Mouse (Mus musculus): ENCODE data around the gene Cilp2.

The Cilp2 gene

GRCm38 (mm10) chr8:69887289-69888243 lies at the start of gene Cilp2:
Gene Cilp2 (minus strand): TSS chr8:69887687.
- no peak for DNase-seq (ENCODE audit: low read depth in 1 of 2, low spot score in 2 of 2)

GRCm38 (mm10) chr8:69936050-69936794 lies 48.7 kb upstream of the Cilp2 start:
- no peak for DNase-seq (ENCODE audit: low read depth in 1 of 2, low spot score in 2 of 2)

GRCm38 (mm10) chr8:69935431-69935830 lies 47.9 kb upstream of the Cilp2 start:
- no peak for DNase-seq (ENCODE audit: low read depth in 1 of 2, low spot score in 2 of 2)

GRCm38 (mm10) chr8:69934582-69934981 lies 47.1 kb upstream of the Cilp2 start:
- no peak for DNase-seq (ENCODE audit: low read depth in 1 of 2, low spot score in 2 of 2)

- no peak for DNase-seq (ENCODE audit: low read depth in 1 of 2, low spot score in 2 of 2)
These were observed 46.3 kb upstream of the Cilp2 start for GRCm38 (mm10) chr8:69933811-69934210.

- DNase-seq (ENCODE audit: low read depth in 1 of 2, low spot score in 2 of 2), result no peak
These were observed 39.4 kb upstream of the Cilp2 start for GRCm38 (mm10) chr8:69926901-69927300.

- DNase-seq (ENCODE audit: low read depth in 1 of 2, low spot score in 2 of 2), result no peak
These were observed 36.5 kb upstream of the Cilp2 start for GRCm38 (mm10) chr8:69923986-69924385.

- DNase-seq (ENCODE audit: low read depth in 1 of 2, low spot score in 2 of 2), result no peak
These were observed 33.7 kb upstream of the Cilp2 start for GRCm38 (mm10) chr8:69921141-69921540.

- peak; percentile 67 to 78 for DNase-seq (ENCODE audit: low read depth in 1 of 2, low spot score in 2 of 2)
These were observed 32.6 kb upstream of the Cilp2 start for GRCm38 (mm10) chr8:69919876-69920662.

GRCm38 (mm10) chr8:69919010-69919409 lies 31.5 kb upstream of the Cilp2 start:
- peak; percentile 54 to 68 for DNase-seq (ENCODE audit: low read depth in 1 of 2, low spot score in 2 of 2)

GRCm38 (mm10) chr8:69918506-69918905 lies 31.0 kb upstream of the Cilp2 start:
- DNase-seq (ENCODE audit: low read depth in 1 of 2, low spot score in 2 of 2), result no peak

GRCm38 (mm10) chr8:69915748-69916147 lies 28.3 kb upstream of the Cilp2 start:
- no peak for DNase-seq (ENCODE audit: low read depth in 1 of 2, low spot score in 2 of 2)

GRCm38 (mm10) chr8:69914526-69914925 lies 27.0 kb upstream of the Cilp2 start:
- no peak for DNase-seq (ENCODE audit: low read depth in 1 of 2, low spot score in 2 of 2)

GRCm38 (mm10) chr8:69912478-69913074 lies 25.1 kb upstream of the Cilp2 start:
- DNase-seq (ENCODE audit: low read depth in 1 of 2, low spot score in 2 of 2), result no peak

GRCm38 (mm10) chr8:69911917-69912316 lies 24.4 kb upstream of the Cilp2 start:
- no peak for DNase-seq (ENCODE audit: low read depth in 1 of 2, low spot score in 2 of 2)

GRCm38 (mm10) chr8:69907106-69907505 lies 19.6 kb upstream of the Cilp2 start:
- no peak for DNase-seq (ENCODE audit: low read depth in 1 of 2, low spot score in 2 of 2)

- DNase-seq (ENCODE audit: low read depth in 1 of 2, low spot score in 2 of 2), result no peak
These were observed 18.8 kb upstream of the Cilp2 start for GRCm38 (mm10) chr8:69906260-69906659.

GRCm38 (mm10) chr8:69904096-69904495 lies 16.6 kb upstream of the Cilp2 start:
- DNase-seq (ENCODE audit: low read depth in 1 of 2, low spot score in 2 of 2), result no peak

- DNase-seq (ENCODE audit: low read depth in 1 of 2, low spot score in 2 of 2), result peak; percentile 94 to 96
These were observed 15.6 kb upstream of the Cilp2 start for GRCm38 (mm10) chr8:69903063-69903542.

- DNase-seq (ENCODE audit: low read depth in 1 of 2, low spot score in 2 of 2), result peak in 1 of 2 experiments; percentile 25
These were observed 14.9 kb upstream of the Cilp2 start, which contains the start of the genes Tssk6, Ndufa13 and Yjefn3 for GRCm38 (mm10) chr8:69902163-69903062. Gene Tssk6 (plus strand): TSS chr8:69902184. Gene Ndufa13 (minus strand): TSS chr8:69902558. Gene Yjefn3 (minus strand): TSS chr8:69902712.
